Mouse (Mus musculus) lung, embryonic 16.5 days (tissue): ENCODE measurements around the gene Fuca1. TPM values are rescaled to one million over a fixed set of nuclear protein-coding genes. Genes with fewer than 3 reads are reported as not detected.

ENCODE experiments used
- ATAC-seq: fragments of 200-750 bp; cut with Nextera tagmentation; 2 replicates; pipeline ENCODE4 v1.8.0; 2017; ENCODE audit warnings: low read depth, mild to moderate bottlenecking, moderate library complexity
- H3K27ac ChIP-seq: fragments of 300-500 bp; sonication (generic); 2 replicates; pipeline ENCODE4 v1.5.1; 2014; ENCODE audit warnings: mild to moderate bottlenecking, control low read depth, low read length
- H3K27me3 ChIP-seq: fragments of 300-500 bp; sonication (generic); 2 replicates; pipeline ENCODE4 v1.6.1; 2014; ENCODE audit warnings: low read depth, low read length, mixed read lengths; ENCODE audit not compliant: control insufficient read depth, insufficient read depth
- H3K36me3 ChIP-seq: fragments of 300-500 bp; sonication (generic); 2 replicates; pipeline ENCODE4 v1.6.1; 2014; ENCODE audit warnings: low read length; ENCODE audit not compliant: control insufficient read depth, insufficient read depth
- H3K4me1 ChIP-seq: fragments of 300-500 bp; sonication (generic); replicated peaks from 2 replicates; pipeline ENCODE4 v1.6.1; 2014; ENCODE audit warnings: low read length, mixed read lengths; ENCODE audit not compliant: control insufficient read depth, insufficient read depth
- H3K4me2 ChIP-seq: fragments of 300-500 bp; sonication (generic); 2 replicates; pipeline ENCODE4 v1.6.1; 2014; ENCODE audit warnings: low read depth, low read length, control low read depth
- H3K4me3 ChIP-seq: fragments of 300-500 bp; sonication (generic); 2 replicates; pipeline ENCODE4 v1.5.1; 2014; ENCODE audit warnings: mild to moderate bottlenecking, low read length, control low read depth
- H3K9ac ChIP-seq: fragments of 300-500 bp; sonication (generic); 2 replicates; pipeline ENCODE4 v1.6.1; 2014; ENCODE audit warnings: low read length, control low read depth
- H3K9me3 ChIP-seq: fragments of 300-500 bp; sonication (generic); 2 replicates; pipeline ENCODE4 v1.6.1; 2016; ENCODE audit warnings: low read length; ENCODE audit not compliant: control insufficient read depth
- WGBS: fragments of 180-500 bp; shearing (Covaris S2); extraction: QIAGEN DNeasy Blood & Tissue Kit; methylation state at CpG from one replicate; pipeline ENCODE4 v1.1.7; 2014; 5-methylcytosine and 5-hydroxymethylcytosine counted together
- polyA plus RNA-seq: library from polyadenylated mRNA; unstranded; fragments of >200 nt; fragmentation: Nextera tagmentation; extraction: Ambion mirVana; gene quantifications from 2 replicates; pipeline ENCODE4 v1.2.1, GENCODE M21; 2015

The Fuca1 gene
- polyA plus RNA-seq, 1 experiment from 2014 or later: 76.4 TPM

DNA sequence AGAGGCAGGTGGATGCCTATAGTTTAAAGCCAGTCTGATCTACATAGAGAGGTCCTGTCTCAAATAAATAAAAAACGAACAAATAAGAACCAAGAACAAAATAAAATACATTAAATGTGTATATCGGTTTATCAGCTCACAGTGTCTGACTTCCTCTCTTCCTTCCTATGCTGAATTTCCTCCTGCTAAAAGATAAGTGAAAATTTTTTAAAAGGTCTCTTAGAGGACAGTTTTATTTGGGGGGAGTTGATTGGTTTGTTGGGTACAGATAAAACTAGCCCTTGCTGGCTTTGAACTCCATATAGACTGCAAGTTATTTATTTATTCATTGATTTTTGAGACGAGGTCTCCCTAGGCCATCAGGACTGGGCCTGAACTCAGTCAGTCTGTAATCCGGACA lies 7.1 kb upstream of the Fuca1 start:
- Histone ChIP-seq H3K4me1 (no peaks in the 10 kb centered on the region; the same call in 1 of the 2 replicates), H3K27me3 (no peaks in the 10 kb centered on the region), H3K27ac (no peak overlapping the region), H3K4me2 (no peak overlapping the region), H3K36me3 (no peaks in the 10 kb centered on the region), H3K9ac (no peak overlapping the region), H3K9me3 (no peaks in the 10 kb centered on the region), H3K4me3 (no peak overlapping the region)
- ATAC-seq: no peak
- 54% methylated on average over 4 of the region's 4 CpGs for WGBS

DNA sequence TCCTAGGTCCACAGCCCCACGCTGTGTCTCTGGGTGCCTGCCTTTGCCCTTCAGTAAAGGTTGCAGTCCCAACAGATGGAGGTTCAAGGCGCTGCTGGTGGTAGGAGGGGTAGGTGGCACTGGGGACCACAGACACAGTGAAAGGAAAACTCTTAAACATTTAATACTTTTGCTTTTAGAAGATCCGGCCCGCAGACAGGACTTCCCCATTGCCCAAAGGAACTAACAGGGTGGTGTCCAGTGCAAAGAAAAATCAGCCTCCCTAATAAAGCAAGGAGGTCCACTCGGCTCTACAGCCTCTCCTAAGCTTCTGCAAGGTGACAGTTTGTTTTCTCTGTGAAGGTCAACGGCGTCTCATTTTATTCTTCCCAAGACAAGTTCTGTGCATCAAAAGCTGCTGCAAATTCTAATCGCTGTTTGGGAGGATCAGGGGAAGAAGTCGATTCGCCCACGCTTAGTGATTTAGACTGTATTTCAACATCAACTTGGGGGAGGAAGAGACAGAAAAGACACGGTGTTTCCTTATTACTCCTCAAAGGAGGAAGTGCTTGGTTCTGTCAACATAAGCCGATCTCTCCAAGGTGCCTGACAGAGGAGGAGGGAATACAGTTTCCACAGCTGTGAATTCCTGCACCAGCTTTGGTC lies 1.8 kb upstream of the Fuca1 start:
- Histone ChIP-seq H3K4me2 (no peak overlapping the region), H3K4me1 (peaks cover 7% of the 10 kb centered on the region), H3K4me3 (no peak overlapping the region), H3K9ac (no peak overlapping the region), H3K9me3 (no peaks in the 10 kb centered on the region), H3K27me3 (no peaks in the 10 kb centered on the region), H3K36me3 (no peaks in the 10 kb centered on the region), H3K27ac (no peak overlapping the region)
- ATAC-seq: no peak
- 73% methylated on average over 13 of the region's 13 CpGs for WGBS

DNA sequence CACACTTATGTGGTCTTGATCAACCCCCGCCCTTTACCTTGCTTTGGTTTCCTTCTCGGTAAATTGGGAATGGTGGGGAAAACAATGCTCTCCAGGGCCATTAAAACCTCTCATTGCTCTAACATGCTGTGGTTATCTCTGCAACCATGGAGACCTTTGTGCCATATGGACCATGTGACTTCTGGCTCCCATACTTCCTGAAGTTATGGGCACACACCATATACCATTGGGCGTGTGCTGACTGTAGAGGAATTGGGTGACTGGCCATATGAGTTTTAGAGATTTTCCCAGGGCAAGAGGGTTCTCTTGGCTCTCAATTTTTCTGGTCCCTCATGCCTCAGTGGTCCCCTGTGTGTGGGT lies 1.3 kb upstream of the Fuca1 start:
- H3K27ac ChIP-seq: no peak overlapping the region
- H3K4me1 ChIP-seq: peaks cover 7% of the 10 kb centered on the region
- H3K4me2 ChIP-seq: no peak overlapping the region
- H3K36me3 ChIP-seq: no peaks in the 10 kb centered on the region
- H3K27me3 ChIP-seq: no peaks in the 10 kb centered on the region
- no peak overlapping the region for H3K4me3 ChIP-seq
- H3K9ac ChIP-seq: no peak overlapping the region
- ATAC-seq: no peak
- 77% methylated on average over 3 of the region's 3 CpGs for WGBS
- no peaks in the 10 kb centered on the region for H3K9me3 ChIP-seq

DNA sequence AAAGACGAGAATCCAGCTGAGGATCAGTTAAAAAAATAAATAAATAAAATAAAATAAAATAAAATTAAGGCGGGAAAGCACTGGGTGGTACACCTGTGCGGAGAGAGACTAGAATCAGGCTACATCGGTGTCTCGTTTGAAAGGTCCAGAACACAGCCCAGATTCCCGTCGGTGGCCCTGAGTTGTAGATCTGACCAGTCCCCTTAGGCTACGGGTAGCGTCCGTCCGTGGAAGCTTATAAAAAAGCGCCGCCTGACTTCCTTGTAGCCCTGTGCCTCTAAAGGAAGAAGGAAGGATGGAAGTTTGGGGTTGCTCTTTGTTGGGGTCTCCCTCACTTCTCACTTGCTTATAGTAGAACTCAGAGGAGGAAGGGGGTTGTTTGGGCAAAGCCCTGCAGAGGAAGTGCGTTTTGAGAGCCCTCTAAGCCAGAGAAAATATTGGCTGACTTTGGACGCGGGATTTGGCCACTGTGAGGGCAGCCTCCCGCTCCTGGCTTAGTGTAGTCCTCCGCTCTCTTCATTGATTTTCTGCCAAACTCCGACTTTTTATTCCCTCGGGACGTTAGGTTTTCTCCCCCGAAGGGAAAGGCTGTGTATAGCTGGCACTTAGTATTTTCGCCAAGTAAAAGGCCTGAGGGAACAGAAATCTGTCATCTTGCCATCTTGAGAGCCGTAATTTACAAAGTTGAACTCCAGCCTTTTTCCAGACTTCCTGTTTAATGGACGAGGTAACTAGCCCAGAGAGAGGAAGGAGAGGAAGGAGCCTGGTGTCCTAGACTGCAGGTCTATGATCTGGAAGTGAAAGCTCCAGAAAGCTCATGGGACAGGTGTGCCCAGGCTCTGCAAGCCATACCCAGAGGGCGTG lies 954 bp downstream of the Fuca1 start:
- H3K4me2 ChIP-seq: peak overlapping the region; percentile 94
- peak overlapping the region; percentile 75 for H3K27ac ChIP-seq
- H3K36me3 ChIP-seq: no peaks in the 10 kb centered on the region; the same call in 1 of the 2 replicates
- H3K9ac ChIP-seq: peak overlapping the region; percentile 83
- peaks cover 7% of the 10 kb centered on the region for H3K4me1 ChIP-seq
- H3K9me3 ChIP-seq: no peaks in the 10 kb centered on the region
- no peak for ATAC-seq
- 3% methylated on average over 26 of the region's 26 CpGs for WGBS
- peak overlapping the region; percentile 84 for H3K4me3 ChIP-seq
- H3K27me3 ChIP-seq: no peaks in the 10 kb centered on the region

DNA sequence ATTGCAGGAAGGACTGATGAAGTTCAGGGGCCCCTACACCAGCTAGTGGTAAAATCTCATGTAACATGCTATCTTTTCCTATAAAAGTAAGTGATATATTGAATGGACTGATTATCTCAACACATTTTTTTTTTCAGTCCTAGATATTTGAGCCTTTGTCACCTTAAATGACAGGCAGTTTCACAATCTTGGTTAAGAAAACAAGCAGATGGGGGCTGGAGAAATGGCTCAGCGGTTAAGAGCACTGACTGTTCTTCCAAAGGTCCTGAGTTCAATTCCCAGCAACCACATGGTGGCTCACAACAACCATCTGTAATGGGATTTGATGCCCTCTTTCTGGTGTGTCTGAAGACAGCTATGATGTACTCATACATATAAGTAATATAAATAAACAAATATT lies 1.7 kb downstream of the Fuca1 start:
- ATAC-seq: no peak

DNA sequence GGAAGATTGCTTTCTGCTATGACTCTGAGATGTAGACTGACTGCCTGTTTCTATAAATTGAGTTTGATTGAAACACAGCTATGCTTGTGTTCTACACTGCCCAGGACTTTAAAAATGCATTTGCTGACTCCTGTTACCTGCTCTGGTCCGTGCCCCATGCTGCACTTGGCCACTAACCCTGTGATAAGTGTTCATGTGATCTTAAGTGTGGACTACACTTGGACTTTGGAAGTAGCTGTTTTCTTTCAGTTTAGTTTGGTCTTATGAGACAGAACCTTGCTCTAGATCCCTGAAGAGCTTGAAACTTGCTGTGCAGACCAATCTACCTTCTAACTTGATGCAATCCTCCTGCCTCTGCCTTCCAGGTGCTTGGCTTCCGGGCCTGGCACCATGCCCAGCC lies 3.9 kb downstream of the Fuca1 start:
- WGBS: 77% methylated on average over 2 of the region's 2 CpGs
- H3K4me3 ChIP-seq: no peak overlapping the region
- no peak for ATAC-seq

More for the DNA sequence above, 1.7 kb downstream of the Fuca1 start:
- Histone ChIP-seq H3K4me2 (peak overlapping the region; percentile 94), H3K36me3 (no peaks in the 10 kb centered on the region; the same call in 1 of the 2 replicates), H3K4me3 (no peak overlapping the region; the same call in 1 of the 2 replicates), H3K27me3 (no peaks in the 10 kb centered on the region), H3K9ac (no peak overlapping the region; the same call in 1 of the 2 replicates), H3K27ac (peak overlapping the region; percentile 75; the same call in 1 of the 2 replicates), H3K9me3 (no peaks in the 10 kb centered on the region), H3K4me1 (peaks cover 7% of the 10 kb centered on the region)
- WGBS: 57% methylated on average over 1 of the region's 1 CpGs

DNA sequence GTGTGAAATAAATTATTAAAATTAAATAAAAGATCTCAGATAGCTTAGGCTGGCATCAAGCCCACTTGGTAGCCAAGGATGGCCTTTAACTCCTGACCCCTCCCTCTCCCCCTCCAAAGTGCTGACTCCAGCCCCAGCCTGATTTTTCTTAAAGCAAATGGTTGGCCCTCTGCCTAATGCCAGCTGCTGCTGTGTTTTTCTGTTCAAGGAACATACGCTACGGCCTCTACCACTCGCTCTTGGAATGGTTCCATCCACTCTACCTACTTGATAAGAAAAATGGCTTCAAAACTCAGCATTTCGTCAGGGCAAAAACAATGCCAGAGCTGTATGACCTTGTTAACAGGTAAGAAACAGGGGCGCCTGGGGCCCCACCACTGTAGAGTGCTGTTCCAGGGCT lies 4.8 kb downstream of the Fuca1 start:
- Histone ChIP-seq H3K9ac (no peak overlapping the region), H3K4me3 (no peak overlapping the region), H3K27ac (no peak overlapping the region), H3K27me3 (no peaks in the 10 kb centered on the region), H3K4me1 (peaks cover 7% of the 10 kb centered on the region), H3K36me3 (no peaks in the 10 kb centered on the region; the same call in 1 of the 2 replicates), H3K4me2 (no peak overlapping the region), H3K9me3 (no peaks in the 10 kb centered on the region)
- WGBS: 75% methylated on average over 5 of the region's 5 CpGs
- ATAC-seq: no peak

More for the DNA sequence above, 3.9 kb downstream of the Fuca1 start:
- Histone ChIP-seq H3K27me3 (no peaks in the 10 kb centered on the region), H3K4me1 (peaks cover 7% of the 10 kb centered on the region), H3K27ac (no peak overlapping the region), H3K36me3 (no peaks in the 10 kb centered on the region; the same call in 1 of the 2 replicates), H3K4me2 (no peak overlapping the region), H3K9ac (no peak overlapping the region), H3K9me3 (no peaks in the 10 kb centered on the region)

DNA sequence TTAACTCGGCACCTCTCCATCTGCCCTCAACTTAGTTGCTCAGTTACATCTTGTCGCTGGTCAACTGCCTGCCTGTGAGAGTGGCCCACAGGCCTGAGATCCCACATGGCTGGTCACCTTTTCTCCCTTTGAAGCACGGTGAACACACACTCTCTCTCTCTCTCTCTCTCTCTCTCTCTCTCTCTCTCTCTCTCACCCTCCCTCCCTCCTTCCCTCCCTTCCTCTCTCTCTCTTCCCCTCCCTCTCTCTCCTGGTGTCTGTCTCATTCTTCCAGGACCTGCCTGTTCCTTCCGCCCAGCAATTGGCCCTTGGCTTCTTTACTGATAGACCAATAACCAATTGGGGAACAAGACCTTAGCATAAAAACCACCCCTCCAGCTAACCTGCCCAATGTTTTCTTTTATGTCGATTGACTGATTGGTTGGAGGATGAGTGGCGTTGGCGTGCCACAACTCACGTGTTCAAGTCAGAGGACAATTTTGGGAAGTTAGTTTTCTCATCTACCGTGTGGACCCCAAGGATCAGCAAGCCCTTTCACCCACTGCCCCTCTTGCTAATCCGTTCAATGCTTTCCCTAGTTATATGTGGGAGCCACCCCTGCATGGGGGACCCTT lies 5.8 kb downstream of the Fuca1 start:
- Histone ChIP-seq H3K9ac (no peak overlapping the region), H3K9me3 (no peaks in the 10 kb centered on the region), H3K36me3 (no peaks in the 10 kb centered on the region; the same call in 1 of the 2 replicates), H3K27ac (no peak overlapping the region), H3K4me3 (no peak overlapping the region), H3K4me1 (peaks cover 7% of the 10 kb centered on the region), H3K4me2 (no peak overlapping the region), H3K27me3 (no peaks in the 10 kb centered on the region)
- 75% methylated on average over 10 of the region's 10 CpGs for WGBS
- no peak for ATAC-seq

DNA sequence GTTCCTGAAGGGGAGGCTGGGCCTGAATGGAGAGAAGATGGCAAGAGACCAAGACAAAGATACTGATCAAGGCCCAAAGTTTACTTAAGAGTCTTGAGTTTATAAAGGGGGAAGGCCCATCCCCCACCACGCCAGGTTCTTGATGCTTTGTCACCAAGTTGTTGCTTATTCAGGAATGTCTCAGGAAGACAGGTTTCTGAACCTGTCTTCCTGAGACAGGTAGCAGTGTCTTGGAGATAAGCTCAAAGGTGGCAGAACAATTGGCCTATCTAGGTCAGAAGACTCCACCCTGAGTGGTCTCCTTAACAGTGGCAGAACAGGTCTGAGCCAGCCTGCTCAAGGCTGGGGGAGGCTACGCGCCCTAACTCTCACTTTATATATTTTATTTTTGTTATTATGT lies 6.3 kb downstream of the Fuca1 start:
- Histone ChIP-seq H3K27me3 (no peaks in the 10 kb centered on the region), H3K4me1 (peaks cover 2% of the 10 kb centered on the region; the same call in 1 of the 2 replicates), H3K9me3 (no peaks in the 10 kb centered on the region), H3K4me3 (no peak overlapping the region), H3K36me3 (no peaks in the 10 kb centered on the region; the same call in 1 of the 2 replicates), H3K4me2 (no peak overlapping the region), H3K9ac (no peak overlapping the region), H3K27ac (no peak overlapping the region)
- WGBS: 81% methylated on average over 3 of the region's 3 CpGs
- ATAC-seq: no peak
